Mouse (Mus musculus) embryonic facial prominence, embryonic 10.5 days (tissue): Measurements from ENCODE around the gene Gpcpd1. TPM values are rescaled to one million over a fixed set of nuclear protein-coding genes. Genes with fewer than 3 reads are reported as not detected.

Source experiments
- DNase-seq: peaks from one replicate; pipeline ENCODE4 v3.0.0-alpha.2; 2017; ENCODE audit warnings: low spot score
- H3K27ac ChIP-seq: fragments of 300-500 bp; sonication (generic); replicated peaks from 2 replicates; pipeline ENCODE4 v1.5.1; 2016; ENCODE audit warnings: mild to moderate bottlenecking
- H3K27me3 ChIP-seq: fragments of 300-500 bp; sonication (generic); replicated peaks from 2 replicates; pipeline ENCODE4 v1.6.1; 2016; ENCODE audit warnings: low read depth, mild to moderate bottlenecking; ENCODE audit not compliant: poor library complexity, severe bottlenecking
- H3K36me3 ChIP-seq: fragments of 300-500 bp; sonication (generic); replicated peaks from 2 replicates; pipeline ENCODE4 v1.6.1; 2016; ENCODE audit warnings: mild to moderate bottlenecking, moderate library complexity
- H3K4me1 ChIP-seq: fragments of 300-500 bp; sonication (generic); 2 replicates; pipeline ENCODE4 v1.6.1; 2016
- H3K4me3 ChIP-seq: fragments of 300-500 bp; sonication (generic); 2 replicates; pipeline ENCODE4 v1.5.1; 2016; ENCODE audit warnings: mild to moderate bottlenecking, moderate library complexity
- H3K9me3 ChIP-seq: fragments of 300-500 bp; sonication (generic); 2 replicates; pipeline ENCODE4 v1.6.1; 2016; ENCODE audit warnings: mild to moderate bottlenecking
- whole genome bisulfite sequencing: fragments of 180-500 bp; shearing (Covaris S2); methylation state at CpG from one replicate; pipeline ENCODE4 v1.1.7; 2016; 5-methylcytosine and 5-hydroxymethylcytosine counted together
- polyA plus RNA-seq: library from polyadenylated mRNA; unstranded; fragments of >200 nt; fragmentation: Nextera tagmentation; extraction: Ambion mirVana; gene quantifications from 2 replicates; pipeline ENCODE4 v1.2.1, GENCODE M21; 2016

Gene Gpcpd1
- polyA plus RNA-seq, 1 experiment from 2014 or later, result 33.3 TPM

DNA sequence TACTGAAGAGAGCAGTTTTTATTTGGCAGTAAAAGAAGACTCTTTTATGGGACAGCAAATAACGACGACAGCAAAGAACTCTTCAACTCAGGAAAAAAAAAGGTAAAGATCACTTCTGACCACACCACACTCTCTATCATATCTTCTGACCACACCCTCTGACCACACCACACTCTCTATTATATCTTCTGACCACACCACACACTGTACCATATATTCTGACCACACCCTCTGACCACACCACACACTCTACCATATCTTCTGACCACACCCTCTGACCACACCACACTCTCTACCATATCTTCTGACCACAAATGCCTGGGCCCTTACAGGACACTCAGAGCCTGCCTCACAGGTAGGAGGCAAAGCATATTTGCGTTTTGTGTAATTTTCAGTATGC lies 106.0 kb downstream of the Gpcpd1 start:
- Histone ChIP-seq H3K9me3 (no peaks in the 10 kb centered on the region), H3K4me1 (no peaks in the 10 kb centered on the region), H3K27me3 (no peaks in the 10 kb centered on the region; the same call in 1 of the 2 replicates), H3K36me3 (no peaks in the 10 kb centered on the region), H3K27ac (no peak overlapping the region), H3K4me3 (no peak overlapping the region)
- 88% methylated on average over 3 of the region's 3 CpGs for WGBS
- DNase-seq, result no peak

Other genes with a start within 250 kb of the Gpcpd1 start
- gene Prokr2, start 202.3 kb downstream of the Gpcpd1 start, polyA plus RNA-seq, result 1.3 and 1.7 TPM in 2 replicates
- 15.7 and 16.6 TPM in 2 replicates for gene Shld1, start 99.2 kb upstream of the Gpcpd1 start, polyA plus RNA-seq
- gene Chgb, start 193.5 kb upstream of the Gpcpd1 start, polyA plus RNA-seq, result 1.8 and 3.1 TPM in 2 replicates
- gene Trmt6, start 228.3 kb upstream of the Gpcpd1 start, polyA plus RNA-seq, result 47.4 and 51.1 TPM in 2 replicates
- gene Mcm8, start 228.4 kb upstream of the Gpcpd1 start, polyA plus RNA-seq, result 30.9 and 32.7 TPM in 2 replicates